Mouse (Mus musculus): Measurements from ENCODE around the gene Rora. TPM values are rescaled to one million over a fixed set of nuclear protein-coding genes. Genes with fewer than 3 reads are reported as not detected.

Gene Rora
- polyA plus RNA-seq, 2 experiments, result 4.5 to 10.1 TPM

DNA sequence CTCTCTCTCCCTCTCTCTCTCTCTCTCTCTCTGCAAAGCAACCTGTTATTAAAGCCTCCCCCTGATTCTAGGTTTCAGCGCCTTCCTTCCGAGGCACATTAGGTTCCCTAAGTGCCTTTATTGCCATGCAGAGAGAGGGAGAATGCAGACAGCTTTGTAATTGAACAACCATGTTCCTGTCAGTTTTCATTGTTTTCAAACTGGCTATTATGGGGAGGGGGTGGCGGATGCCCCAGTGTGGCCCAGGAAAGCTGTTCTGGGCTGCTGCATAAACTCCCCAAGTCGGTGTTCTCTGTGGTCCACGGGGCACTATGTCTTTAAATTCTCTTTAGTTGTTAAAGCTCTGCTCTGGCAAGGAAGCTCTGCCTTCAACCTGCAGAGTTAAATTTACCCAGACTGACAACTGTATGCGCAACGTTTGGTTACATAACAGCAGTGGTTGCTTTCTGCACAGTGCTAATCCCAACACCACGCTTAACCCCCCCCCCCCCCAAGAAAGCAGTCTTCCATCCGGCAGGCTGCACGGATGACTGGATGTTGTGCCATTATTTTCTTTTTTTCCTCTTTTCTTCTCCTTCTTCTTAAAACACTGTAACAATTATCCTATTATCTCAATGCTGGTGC lies 33.8 kb downstream of the Rora start:
- H3K9me3 ChIP-seq (ENCODE audit: control insufficient read depth, low read length), result no peaks in the 10 kb centered on the region
- no peak overlapping the region for H3K4me3 ChIP-seq (replicated peaks; ENCODE audit: low read length)
- ATAC-seq (ENCODE audit: low FRiP score, low read depth), result no peak
- TF ChIP-seq POLR2A (IDR thresholded peaks at IDR 0.05; ENCODE audit: borderline replicate concordance, extremely low read depth, insufficient read depth, insufficient read length), result no peak
- H3K4me1 ChIP-seq (ENCODE audit: control insufficient read depth, insufficient read depth, low read length), result no peaks in the 10 kb centered on the region
- DNase-seq (ENCODE audit: low spot score), result no peak
- H3K27ac ChIP-seq (replicated peaks; ENCODE audit: low read depth, low read length), result no peak overlapping the region
- no peaks in the 10 kb centered on the region for H3K27me3 ChIP-seq (ENCODE audit: control insufficient read depth, insufficient read depth, low read length)
- H3K36me3 ChIP-seq (ENCODE audit: control insufficient read depth, insufficient read depth, low read length), result no peaks in the 10 kb centered on the region
- WGBS, result 40% methylated on average over 10 of the region's 10 CpGs
- H3K4me2 ChIP-seq (replicated peaks; ENCODE audit: low read depth, low read length, severe bottlenecking), result no peak overlapping the region
- no peak overlapping the region for H3K9ac ChIP-seq (ENCODE audit: low read depth, low read length, severe bottlenecking)

DNA sequence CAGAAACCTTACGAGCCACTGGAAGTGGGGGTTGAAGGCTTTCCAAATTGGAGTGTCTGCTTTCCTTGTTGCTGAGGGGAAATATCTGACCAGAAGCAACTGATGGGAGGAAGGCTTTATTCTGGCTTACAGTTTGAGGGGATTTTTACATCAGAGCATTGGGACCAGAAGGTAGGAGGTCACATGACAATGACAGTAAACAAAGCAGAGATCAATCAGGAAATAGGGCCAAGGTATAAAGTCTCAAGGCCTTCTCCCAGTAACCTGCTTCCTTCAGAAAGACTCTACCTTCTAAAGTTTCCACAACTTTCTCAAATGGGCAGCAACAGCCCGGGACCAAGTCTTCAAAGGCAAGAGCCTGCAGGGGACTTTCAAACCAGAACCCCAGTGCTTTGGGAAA lies 34.6 kb downstream of the Rora start:
- ATAC-seq (ENCODE audit: low FRiP score, low read depth), result no peak
- 75% methylated on average over 2 of the region's 2 CpGs for WGBS
- DNase-seq (ENCODE audit: low spot score), result no peak

DNA sequence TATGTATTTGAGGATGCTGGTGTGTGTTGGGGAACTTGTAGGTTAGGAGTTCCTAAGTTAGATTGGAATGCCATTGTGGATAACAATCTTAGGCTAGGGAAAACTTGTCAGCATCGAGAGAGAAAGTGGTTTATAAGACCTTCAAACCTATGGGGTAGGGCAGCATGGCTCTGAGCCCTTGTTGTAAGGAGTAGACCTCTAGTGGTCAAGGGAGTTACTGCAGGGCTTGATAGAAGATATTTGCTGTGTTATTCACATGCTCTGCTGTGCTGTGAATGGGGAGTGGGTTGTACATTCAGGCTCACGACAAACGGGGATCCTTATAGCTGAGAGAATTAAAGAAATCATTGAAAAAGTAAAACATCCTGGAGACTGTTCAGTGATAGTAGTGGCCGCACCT lies 35.8 kb downstream of the Rora start:
- TF ChIP-seq POLR2A (IDR thresholded peaks at IDR 0.05; ENCODE audit: borderline replicate concordance, extremely low read depth, insufficient read depth, insufficient read length), result no peak
- Histone ChIP-seq H3K27ac (replicated peaks; ENCODE audit: low read depth, low read length) (no peak overlapping the region), H3K4me1 (ENCODE audit: control insufficient read depth, insufficient read depth, low read length) (no peaks in the 10 kb centered on the region), H3K4me3 (replicated peaks; ENCODE audit: low read length) (no peak overlapping the region), H3K36me3 (ENCODE audit: control insufficient read depth, insufficient read depth, low read length) (no peaks in the 10 kb centered on the region), H3K9ac (ENCODE audit: low read depth, low read length, severe bottlenecking) (no peak overlapping the region), H3K4me2 (replicated peaks; ENCODE audit: low read depth, low read length, severe bottlenecking) (no peak overlapping the region), H3K9me3 (ENCODE audit: control insufficient read depth, low read length) (no peaks in the 10 kb centered on the region), H3K27me3 (ENCODE audit: control insufficient read depth, insufficient read depth, low read length) (no peaks in the 10 kb centered on the region)
- ATAC-seq (ENCODE audit: low FRiP score, low read depth), result no peak
- DNase-seq (ENCODE audit: low spot score), result peak; percentile 85
- 33% methylated on average over 4 of the region's 4 CpGs for WGBS

More for the DNA sequence above, 34.6 kb downstream of the Rora start:
- Histone ChIP-seq H3K27ac (replicated peaks; ENCODE audit: low read depth, low read length) (no peak overlapping the region), H3K27me3 (ENCODE audit: control insufficient read depth, insufficient read depth, low read length) (no peaks in the 10 kb centered on the region), H3K36me3 (ENCODE audit: control insufficient read depth, insufficient read depth, low read length) (no peaks in the 10 kb centered on the region), H3K4me3 (replicated peaks; ENCODE audit: low read length) (no peak overlapping the region), H3K9me3 (ENCODE audit: control insufficient read depth, low read length) (no peaks in the 10 kb centered on the region), H3K4me2 (replicated peaks; ENCODE audit: low read depth, low read length, severe bottlenecking) (no peak overlapping the region), H3K4me1 (ENCODE audit: control insufficient read depth, insufficient read depth, low read length) (no peaks in the 10 kb centered on the region), H3K9ac (ENCODE audit: low read depth, low read length, severe bottlenecking) (no peak overlapping the region)
- TF ChIP-seq POLR2A (IDR thresholded peaks at IDR 0.05; ENCODE audit: borderline replicate concordance, extremely low read depth, insufficient read depth, insufficient read length), result no peak

DNA sequence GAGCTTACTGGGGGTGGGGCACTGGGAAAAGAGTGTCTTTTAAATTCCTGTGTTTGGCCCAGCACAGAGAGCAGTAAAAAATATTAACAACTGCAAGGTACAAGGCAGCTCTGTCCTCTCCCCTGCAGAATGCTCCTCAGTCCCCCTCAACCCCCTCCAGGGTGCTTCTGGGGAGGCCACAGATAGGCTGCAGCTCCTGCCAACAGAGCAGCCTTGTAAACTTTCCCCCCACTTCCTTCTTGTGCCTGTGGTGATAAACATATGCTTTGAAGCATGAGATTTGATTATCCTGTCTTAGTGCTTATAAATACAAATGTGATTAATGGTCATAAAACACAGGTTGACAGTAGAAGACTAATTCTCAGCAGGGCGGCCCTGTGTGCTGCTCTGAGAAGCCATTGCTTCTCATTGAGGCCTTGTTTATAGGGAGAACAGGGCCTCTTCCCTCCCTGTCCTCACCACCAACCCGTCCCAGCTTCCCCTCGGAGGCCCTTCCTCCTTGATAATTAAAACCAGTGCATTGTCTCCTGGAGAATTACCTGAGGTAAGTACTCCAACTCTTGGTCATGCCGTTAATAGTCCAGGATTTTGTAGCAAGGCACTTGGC lies 41.4 kb downstream of the Rora start:
- ATAC-seq (ENCODE audit: low FRiP score, low read depth), result no peak; the same call in 1 of the 2 replicates
- H3K4me1 ChIP-seq (ENCODE audit: control insufficient read depth, insufficient read depth, low read length), result peaks cover 15% of the 10 kb centered on the region
- H3K36me3 ChIP-seq (ENCODE audit: control insufficient read depth, insufficient read depth, low read length), result no peaks in the 10 kb centered on the region
- no peak for TF ChIP-seq POLR2A (IDR thresholded peaks at IDR 0.05; ENCODE audit: borderline replicate concordance, extremely low read depth, insufficient read depth, insufficient read length)
- H3K4me2 ChIP-seq (replicated peaks; ENCODE audit: low read depth, low read length, severe bottlenecking), result no peak overlapping the region
- H3K9ac ChIP-seq (ENCODE audit: low read depth, low read length, severe bottlenecking), result no peak overlapping the region
- no peak overlapping the region; the same call in 1 of the 2 replicates for H3K27ac ChIP-seq (replicated peaks; ENCODE audit: low read depth, low read length)
- H3K9me3 ChIP-seq (ENCODE audit: control insufficient read depth, low read length), result no peaks in the 10 kb centered on the region
- WGBS, result 11% methylated on average over 4 of the region's 4 CpGs
- H3K4me3 ChIP-seq (replicated peaks; ENCODE audit: low read length), result no peak overlapping the region
- DNase-seq (ENCODE audit: low spot score), result no peak
- no peaks in the 10 kb centered on the region for H3K27me3 ChIP-seq (ENCODE audit: control insufficient read depth, insufficient read depth, low read length)

DNA sequence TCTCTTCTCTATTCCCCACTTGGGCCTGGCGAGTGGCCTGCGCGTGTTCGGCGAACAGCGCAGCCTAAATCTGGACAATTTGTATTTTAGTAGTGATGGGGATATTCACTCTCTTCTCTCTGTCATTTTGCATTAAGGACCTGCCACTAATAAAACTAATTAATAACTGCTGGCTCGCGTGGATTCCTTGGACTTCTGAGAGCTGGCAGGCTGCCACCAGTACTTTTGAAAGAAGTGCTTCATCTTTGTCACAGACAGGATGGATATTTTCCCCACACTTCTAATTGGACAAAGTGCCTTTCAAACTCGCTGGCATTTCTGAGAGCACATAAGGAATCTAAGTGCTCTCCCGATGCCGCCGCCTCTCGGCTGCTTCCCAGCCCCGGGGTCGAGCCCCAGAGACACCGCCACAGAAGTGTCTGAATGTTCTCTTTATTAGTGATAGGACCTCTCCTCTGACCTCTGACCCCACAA lies 41.9 kb downstream of the Rora start:
- Histone ChIP-seq H3K9ac (ENCODE audit: low read depth, low read length, severe bottlenecking) (no peak overlapping the region), H3K9me3 (ENCODE audit: control insufficient read depth, low read length) (no peaks in the 10 kb centered on the region), H3K27me3 (ENCODE audit: control insufficient read depth, insufficient read depth, low read length) (no peaks in the 10 kb centered on the region), H3K4me1 (ENCODE audit: control insufficient read depth, insufficient read depth, low read length) (peaks cover 15% of the 10 kb centered on the region), H3K4me2 (replicated peaks; ENCODE audit: low read depth, low read length, severe bottlenecking) (no peak overlapping the region), H3K36me3 (ENCODE audit: control insufficient read depth, insufficient read depth, low read length) (no peaks in the 10 kb centered on the region), H3K4me3 (replicated peaks; ENCODE audit: low read length) (no peak overlapping the region), H3K27ac (replicated peaks; ENCODE audit: low read depth, low read length) (no peak overlapping the region; the same call in 1 of the 2 replicates)
- WGBS, result 18% methylated on average over 16 of the region's 16 CpGs
- DNase-seq (ENCODE audit: low spot score), result peak; percentile 11
- no peak for ATAC-seq (ENCODE audit: low FRiP score, low read depth)
- TF ChIP-seq POLR2A (IDR thresholded peaks at IDR 0.05; ENCODE audit: borderline replicate concordance, extremely low read depth, insufficient read depth, insufficient read length), result no peak
